Mouse (Mus musculus): Measurements from ENCODE around the gene Sall1.

Gene Sall1

GRCm38 (mm10) chr8:88989002-88989401, 55.0 kb downstream of the Sall1 start:
- DNase-seq, result no peak

GRCm38 (mm10) chr8:88983468-88983867, 60.5 kb downstream of the Sall1 start:
- no peak for DNase-seq

All from cerebellum, adult 9-10 months (tissue).